Mouse (Mus musculus): ENCODE data around the gene Carm1. TPM values are rescaled to one million over a fixed set of nuclear protein-coding genes. Genes with fewer than 3 reads are reported as not detected.
A peak's percentile ranks its signal among the peaks of the same experiment; 100 is the strongest.
"Not testable (repeated sequence)": the region's sequence is repeated elsewhere in the genome, so short reads cannot be mapped to it uniquely, and the experiment has no call there.

Carm1 gene
- total and polyA plus RNA-seq, 2 experiments from 2014 or later, result 25.9 to 81.4 TPM

DNA sequence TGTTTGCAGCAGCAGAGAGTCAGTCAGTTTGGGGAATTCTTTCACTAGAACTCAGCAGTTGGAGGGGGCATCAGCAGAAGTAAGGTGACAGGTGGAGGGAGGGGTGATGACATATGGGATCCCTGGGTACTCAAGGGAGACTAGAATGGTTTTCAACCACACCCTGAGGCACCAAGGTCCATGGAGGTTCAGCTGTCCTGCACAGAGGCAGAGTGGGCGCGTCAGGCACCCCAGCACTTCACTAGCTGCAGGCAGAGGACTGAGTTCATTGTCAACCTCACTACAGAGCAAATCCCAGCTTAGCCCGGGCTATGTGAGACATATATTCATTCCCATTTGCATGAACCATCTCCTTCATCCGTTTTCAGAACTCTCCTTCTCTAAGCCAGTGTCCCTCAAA lies 9.7 kb upstream of the Carm1 start:
- Histone ChIP-seq H3K4me1 (ENCODE audit: insufficient read depth) (no peaks in the 10 kb centered on the region), H3K27me3 (ENCODE audit: insufficient read depth, low read length) (no peaks in the 10 kb centered on the region), H3K9ac (no peak overlapping the region), H3K4me2 (ENCODE audit: low read depth) (no peak overlapping the region), H3K9me3 (ENCODE audit: low read length) (no peaks in the 10 kb centered on the region), H3K36me3 (ENCODE audit: insufficient read depth) (no peaks in the 10 kb centered on the region), H3K4me3 (ENCODE audit: low read depth, low read length) (no peak overlapping the region), H3K27ac (ENCODE audit: low read depth, low read length) (no peak overlapping the region)
- ATAC-seq (no peak), DNase-seq (no peak)
- WGBS, result 66% methylated on average over 4 of the region's 4 CpGs
- no peak for TF ChIP-seq CTCF (IDR thresholded peaks at IDR 0.05; ENCODE audit: low read depth)

DNA sequence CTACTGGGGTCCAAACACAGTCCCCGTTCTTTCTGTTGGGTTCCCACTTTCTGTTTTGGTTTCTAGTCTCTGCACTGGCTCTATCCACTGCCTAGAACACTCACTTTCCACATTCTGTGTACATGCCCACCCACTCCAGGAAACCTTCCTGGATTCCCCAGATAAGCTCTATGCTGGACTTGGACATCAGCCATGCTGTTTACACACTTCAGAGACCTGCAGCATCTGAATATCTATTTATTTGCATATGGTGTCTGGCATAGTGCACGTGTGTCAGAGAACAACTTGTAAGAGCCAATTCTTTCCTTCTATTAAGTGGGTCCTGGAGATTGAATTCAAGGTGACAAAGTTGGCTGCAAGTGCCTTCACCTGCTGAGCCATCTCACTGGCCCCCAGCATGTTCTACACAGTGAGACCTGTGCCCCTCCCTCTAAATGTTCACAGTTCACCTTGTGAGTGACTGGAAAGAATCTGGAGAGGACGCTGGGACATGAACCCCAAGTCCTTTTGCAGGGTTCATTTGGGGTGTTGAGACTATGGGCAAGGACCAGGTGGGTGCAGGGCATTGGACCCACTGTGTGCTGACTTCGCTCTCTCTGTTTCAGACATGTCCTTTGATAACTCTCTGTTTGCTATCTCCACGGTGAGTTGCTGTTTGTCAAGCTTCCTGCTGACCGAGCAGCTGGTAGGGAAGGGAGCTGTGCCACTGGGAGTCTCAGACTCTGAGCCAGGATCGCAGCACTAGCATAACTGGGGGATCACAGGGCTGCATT lies 6.5 kb upstream of the Carm1 start:
- WGBS, result 77% methylated on average over 7 of the region's 7 CpGs
- no peaks in the 10 kb centered on the region for H3K4me1 ChIP-seq (ENCODE audit: insufficient read depth)

DNA sequence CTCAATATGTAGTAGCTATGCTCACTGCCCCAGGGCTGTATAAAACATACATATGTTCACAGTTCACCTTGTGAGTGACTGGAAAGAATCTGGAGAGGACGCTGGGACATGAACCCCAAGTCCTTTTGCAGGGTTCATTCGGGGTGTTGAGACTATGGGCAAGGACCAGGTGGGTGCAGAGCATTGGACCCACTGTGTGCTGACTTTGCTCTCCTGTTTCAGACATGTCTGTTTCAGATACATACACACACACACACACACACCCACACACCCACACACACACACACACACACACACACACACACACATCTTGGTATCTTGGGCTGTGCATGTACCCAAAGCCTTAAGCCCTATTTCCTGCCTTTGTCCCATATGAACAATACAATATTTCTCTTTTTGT lies 4.7 kb upstream of the Carm1 start:
- not testable (repeated sequence) for H3K27me3 ChIP-seq (ENCODE audit: insufficient read depth, low read length); H3K9me3 ChIP-seq (ENCODE audit: low read length); H3K4me2 ChIP-seq (ENCODE audit: low read depth); ATAC-seq; H3K36me3 ChIP-seq (ENCODE audit: insufficient read depth); H3K27ac ChIP-seq (ENCODE audit: low read depth, low read length); H3K9ac ChIP-seq; DNase-seq; H3K4me1 ChIP-seq (ENCODE audit: insufficient read depth); H3K4me3 ChIP-seq (ENCODE audit: low read depth, low read length)
- 79% methylated on average over 2 of the region's 2 CpGs for WGBS

More for the DNA sequence above, 6.5 kb upstream of the Carm1 start:
- Histone ChIP-seq H3K36me3 (ENCODE audit: insufficient read depth) (no peaks in the 10 kb centered on the region), H3K27me3 (ENCODE audit: insufficient read depth, low read length) (no peaks in the 10 kb centered on the region), H3K9me3 (ENCODE audit: low read length) (no peaks in the 10 kb centered on the region), H3K4me2 (ENCODE audit: low read depth) (no peak overlapping the region), H3K27ac (ENCODE audit: low read depth, low read length) (no peak overlapping the region), H3K9ac (no peak overlapping the region), H3K4me3 (ENCODE audit: low read depth, low read length) (no peak overlapping the region)
- ATAC-seq, result no peak
- TF ChIP-seq CTCF (IDR thresholded peaks at IDR 0.05; ENCODE audit: low read depth), result no peak
- no peak for DNase-seq

DNA sequence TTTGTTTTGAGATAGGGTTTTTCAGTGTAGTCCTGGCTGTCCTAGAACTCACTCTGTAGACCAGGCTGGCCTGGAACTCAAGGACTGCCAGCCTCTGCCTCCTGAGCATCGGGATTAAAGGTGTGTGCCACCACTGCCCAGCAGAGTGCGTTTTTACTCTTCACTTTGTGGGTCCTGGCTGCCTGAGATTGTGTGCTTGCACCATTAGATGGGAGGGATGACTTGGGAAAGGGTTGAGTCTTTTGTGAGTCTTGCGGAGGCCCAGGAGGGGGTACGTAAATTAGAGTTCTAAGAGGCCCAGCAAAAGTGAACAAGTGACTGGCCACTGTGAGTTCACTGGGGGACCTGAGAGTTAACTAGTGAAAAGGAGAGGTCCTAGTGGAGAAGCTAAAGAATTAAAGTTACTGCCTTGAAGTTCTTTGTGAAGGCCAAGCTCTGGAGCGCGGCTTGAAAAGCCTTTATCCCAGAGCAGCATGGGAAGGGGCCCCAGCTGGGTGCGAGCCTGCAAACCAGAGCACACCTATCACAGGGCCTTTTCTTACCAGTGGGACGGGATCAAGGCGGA lies 1.3 kb upstream of the Carm1 start:
- peak overlapping the region; percentile 69 for H3K4me3 ChIP-seq (ENCODE audit: low read depth, low read length)
- no peaks in the 10 kb centered on the region; the same call in 1 of the 2 replicates for H3K36me3 ChIP-seq (ENCODE audit: insufficient read depth)
- H3K4me2 ChIP-seq (ENCODE audit: low read depth), result peak overlapping the region; percentile 64
- H3K9ac ChIP-seq, result peak overlapping the region; percentile 93
- H3K27me3 ChIP-seq (ENCODE audit: insufficient read depth, low read length), result no peaks in the 10 kb centered on the region
- H3K4me1 ChIP-seq (ENCODE audit: insufficient read depth), result peaks cover 10% of the 10 kb centered on the region
- DNase-seq (no peak), ATAC-seq (peak; percentile 33)
- WGBS, result 3% methylated on average over 9 of the region's 9 CpGs
- peak overlapping the region; percentile 97 for H3K27ac ChIP-seq (ENCODE audit: low read depth, low read length)
- peak; percentile 6; the same call in 1 of the 2 replicates for TF ChIP-seq CTCF (IDR thresholded peaks at IDR 0.05; ENCODE audit: low read depth)
- H3K9me3 ChIP-seq (ENCODE audit: low read length), result no peaks in the 10 kb centered on the region

DNA sequence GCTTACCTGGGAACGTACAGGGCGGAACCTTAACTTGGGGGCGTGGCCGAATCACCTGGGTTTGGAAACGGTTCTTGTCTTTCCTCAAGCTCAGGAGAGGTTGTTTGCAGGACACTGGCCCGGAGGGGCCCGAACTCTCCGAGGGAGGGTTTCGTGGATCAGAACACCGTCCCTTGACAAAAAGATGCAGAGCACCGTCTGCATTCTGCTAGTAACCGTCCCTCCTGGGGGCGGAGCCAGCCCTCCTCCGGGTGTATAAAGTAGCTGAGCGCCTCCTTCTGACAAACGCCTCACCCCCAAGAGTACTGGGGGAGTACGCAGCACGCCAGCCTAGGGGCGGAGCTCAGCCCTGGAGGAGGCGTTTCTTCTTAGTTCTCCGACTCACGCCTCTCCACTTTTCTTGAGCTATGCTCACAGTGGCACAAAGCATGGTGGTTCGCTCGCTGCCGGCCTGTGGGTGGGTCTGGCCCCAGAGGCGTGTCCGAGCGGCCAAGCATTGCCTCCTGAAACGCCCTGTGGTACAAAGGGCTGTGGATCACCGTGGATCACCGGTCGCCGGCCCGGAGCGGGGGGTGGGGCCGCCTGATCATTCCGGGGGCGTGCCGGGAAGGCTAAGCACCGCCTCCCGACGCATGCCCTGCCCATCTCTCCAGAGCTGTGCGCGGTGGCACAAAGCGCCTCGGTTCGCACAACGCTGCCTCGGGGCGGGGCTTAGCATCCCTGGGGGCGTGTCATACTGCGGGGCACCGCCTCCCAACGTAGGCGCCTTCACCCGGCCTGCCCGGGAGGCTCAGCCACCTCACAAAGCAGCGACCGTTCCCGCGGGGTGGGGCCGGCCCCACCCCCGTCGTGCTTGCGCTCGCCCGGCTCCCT lies 542 bp upstream of the Carm1 start:
- Histone ChIP-seq H3K9me3 (ENCODE audit: low read length) (no peaks in the 10 kb centered on the region), H3K36me3 (ENCODE audit: insufficient read depth) (peaks cover 3% of the 10 kb centered on the region), H3K27ac (ENCODE audit: low read depth, low read length) (peak overlapping the region; percentile 97), H3K4me3 (ENCODE audit: low read depth, low read length) (peak overlapping the region; percentile 69), H3K9ac (peak overlapping the region; percentile 93), H3K4me2 (ENCODE audit: low read depth) (peak overlapping the region; percentile 64), H3K4me1 (ENCODE audit: insufficient read depth) (peaks cover 10% of the 10 kb centered on the region), H3K27me3 (ENCODE audit: insufficient read depth, low read length) (no peaks in the 10 kb centered on the region)
- ATAC-seq, result peak; percentile 94
- peak; percentile 66 for TF ChIP-seq CTCF (IDR thresholded peaks at IDR 0.05; ENCODE audit: low read depth)
- peak; percentile 100 for DNase-seq
- WGBS, result 4% methylated on average over 64 of the region's 67 CpGs

DNA sequence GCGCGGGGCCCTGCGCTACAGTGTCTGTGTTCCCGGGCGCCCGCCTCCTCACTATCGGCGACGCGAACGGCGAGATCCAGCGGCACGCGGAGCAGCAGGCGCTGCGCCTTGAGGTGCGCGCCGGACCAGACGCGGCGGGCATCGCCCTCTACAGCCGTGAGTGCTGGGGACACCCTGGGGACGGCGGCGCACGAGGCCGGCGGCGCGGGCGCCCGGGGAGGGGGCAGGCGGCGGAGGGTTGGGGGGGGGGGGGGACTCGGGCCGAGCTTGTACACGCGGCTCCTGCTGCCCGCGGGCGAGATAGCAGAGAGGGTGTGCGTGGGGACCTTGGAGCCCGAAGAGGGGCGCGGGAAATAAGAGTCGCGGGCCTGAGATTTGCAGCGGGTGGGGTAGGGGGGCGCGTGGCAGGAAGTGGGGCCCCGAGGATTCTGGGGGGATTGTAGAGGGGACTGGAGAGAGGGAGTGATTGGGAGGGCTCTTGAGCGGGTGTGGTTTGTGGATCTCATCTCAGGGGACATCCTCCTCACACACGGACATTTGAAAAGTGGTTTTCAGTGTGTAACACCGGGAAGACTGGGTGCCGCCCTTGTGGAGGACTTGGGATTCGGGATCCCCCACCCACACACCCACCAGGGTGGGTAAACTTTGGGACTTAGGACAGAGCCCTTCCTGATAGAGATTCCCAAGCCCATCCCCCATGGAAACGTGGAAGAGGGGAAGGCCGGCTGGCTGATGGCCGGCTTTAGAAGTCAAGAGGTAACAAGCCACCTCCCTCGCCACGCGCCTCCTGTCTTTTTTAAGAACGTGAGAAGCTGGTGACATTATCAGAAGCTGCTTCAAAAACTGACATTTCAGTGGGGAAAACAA lies 614 bp downstream of the Carm1 start:
- ATAC-seq (peak; percentile 3; the same call in 1 of the 2 replicates), DNase-seq (peak; percentile 59)
- under 1% methylated on average over 40 of the region's 66 CpGs for WGBS
- Histone ChIP-seq H3K9me3 (ENCODE audit: low read length) (no peaks in the 10 kb centered on the region), H3K4me3 (ENCODE audit: low read depth, low read length) (peak overlapping the region; percentile 69), H3K4me1 (ENCODE audit: insufficient read depth) (peaks cover 10% of the 10 kb centered on the region), H3K4me2 (ENCODE audit: low read depth) (peak overlapping the region; percentile 65), H3K36me3 (ENCODE audit: insufficient read depth) (peaks cover 3% of the 10 kb centered on the region), H3K27ac (ENCODE audit: low read depth, low read length) (peak overlapping the region; percentile 97), H3K27me3 (ENCODE audit: insufficient read depth, low read length) (no peaks in the 10 kb centered on the region), H3K9ac (peak overlapping the region; percentile 93)
- TF ChIP-seq CTCF (IDR thresholded peaks at IDR 0.05; ENCODE audit: low read depth), result peak; percentile 33; the same call in 1 of the 2 replicates
